Mouse (Mus musculus): ENCODE data around the gene Hoxb1. TPM values are rescaled to one million over a fixed set of nuclear protein-coding genes. Genes with fewer than 3 reads are reported as not detected.

Gene Hoxb1
- polyA plus RNA-seq, 1 experiment, result not detected

- Histone ChIP-seq H3K27me3 (ENCODE audit: control insufficient read depth, insufficient read depth, low read length) (no peaks in the 10 kb centered on the region; the same call in 1 of the 2 replicates), H3K4me1 (replicated peaks; ENCODE audit: control insufficient read depth, insufficient read depth, low read length) (no peaks in the 10 kb centered on the region), H3K4me3 (ENCODE audit: control insufficient read depth, insufficient read depth, low read length) (no peak overlapping the region), H3K36me3 (ENCODE audit: control insufficient read depth, insufficient read depth, low read length) (no peaks in the 10 kb centered on the region), H3K27ac (ENCODE audit: control insufficient read depth, insufficient read depth, low read length) (no peak overlapping the region)
- WGBS, result 89% methylated on average over 22 of the region's 22 CpGs
- no peak for TF ChIP-seq CTCF (IDR thresholded peaks at IDR 0.05; ENCODE audit: borderline replicate concordance, control insufficient read depth, extremely low read depth, insufficient read depth, low read length, poor library complexity)
- no peak for TF ChIP-seq POLR2A (IDR thresholded peaks at IDR 0.05; ENCODE audit: control insufficient read depth, extremely low read depth, insufficient read depth, low read length, poor library complexity)
- DNase-seq, result no peak
Measured at GRCm38 (mm10) chr11:96325747-96326212, 39.8 kb upstream of the Hoxb1 start.

GRCm38 (mm10) chr11:96326705-96327104, 38.8 kb upstream of the Hoxb1 start:
- Histone ChIP-seq H3K27me3 (ENCODE audit: control insufficient read depth, insufficient read depth, low read length) (no peaks in the 10 kb centered on the region; the same call in 1 of the 2 replicates), H3K4me3 (ENCODE audit: control insufficient read depth, insufficient read depth, low read length) (no peak overlapping the region), H3K4me1 (replicated peaks; ENCODE audit: control insufficient read depth, insufficient read depth, low read length) (no peaks in the 10 kb centered on the region), H3K27ac (ENCODE audit: control insufficient read depth, insufficient read depth, low read length) (no peak overlapping the region), H3K36me3 (ENCODE audit: control insufficient read depth, insufficient read depth, low read length) (no peaks in the 10 kb centered on the region)
- WGBS, result 93% methylated on average over 12 of the region's 12 CpGs
- DNase-seq, result no peak
- TF ChIP-seq CTCF (IDR thresholded peaks at IDR 0.05; ENCODE audit: borderline replicate concordance, control insufficient read depth, extremely low read depth, insufficient read depth, low read length, poor library complexity), result no peak

GRCm38 (mm10) chr11:96327122-96327521, 38.4 kb upstream of the Hoxb1 start:
- Histone ChIP-seq H3K4me3 (ENCODE audit: control insufficient read depth, insufficient read depth, low read length) (no peak overlapping the region), H3K4me1 (replicated peaks; ENCODE audit: control insufficient read depth, insufficient read depth, low read length) (no peaks in the 10 kb centered on the region), H3K27ac (ENCODE audit: control insufficient read depth, insufficient read depth, low read length) (no peak overlapping the region), H3K27me3 (ENCODE audit: control insufficient read depth, insufficient read depth, low read length) (no peaks in the 10 kb centered on the region; the same call in 1 of the 2 replicates), H3K36me3 (ENCODE audit: control insufficient read depth, insufficient read depth, low read length) (no peaks in the 10 kb centered on the region)
- no peak for DNase-seq
- TF ChIP-seq POLR2A (IDR thresholded peaks at IDR 0.05; ENCODE audit: control insufficient read depth, extremely low read depth, insufficient read depth, low read length, poor library complexity) (no peak), CTCF (IDR thresholded peaks at IDR 0.05; ENCODE audit: borderline replicate concordance, control insufficient read depth, extremely low read depth, insufficient read depth, low read length, poor library complexity) (no peak)
- 94% methylated on average over 7 of the region's 7 CpGs for WGBS

GRCm38 (mm10) chr11:96327750-96328149, 37.8 kb upstream of the Hoxb1 start:
- no peak overlapping the region for H3K4me3 ChIP-seq (ENCODE audit: control insufficient read depth, insufficient read depth, low read length)
- H3K4me1 ChIP-seq (replicated peaks; ENCODE audit: control insufficient read depth, insufficient read depth, low read length), result no peaks in the 10 kb centered on the region
- no peaks in the 10 kb centered on the region; the same call in 1 of the 2 replicates for H3K27me3 ChIP-seq (ENCODE audit: control insufficient read depth, insufficient read depth, low read length)
- TF ChIP-seq POLR2A (IDR thresholded peaks at IDR 0.05; ENCODE audit: control insufficient read depth, extremely low read depth, insufficient read depth, low read length, poor library complexity) (no peak), CTCF (IDR thresholded peaks at IDR 0.05; ENCODE audit: borderline replicate concordance, control insufficient read depth, extremely low read depth, insufficient read depth, low read length, poor library complexity) (no peak)
- WGBS, result 89% methylated on average over 5 of the region's 5 CpGs
- no peak for DNase-seq
- no peak overlapping the region for H3K27ac ChIP-seq (ENCODE audit: control insufficient read depth, insufficient read depth, low read length)
- no peaks in the 10 kb centered on the region for H3K36me3 ChIP-seq (ENCODE audit: control insufficient read depth, insufficient read depth, low read length)

- no peaks in the 10 kb centered on the region for H3K4me1 ChIP-seq (replicated peaks; ENCODE audit: control insufficient read depth, insufficient read depth, low read length)
- H3K27ac ChIP-seq (ENCODE audit: control insufficient read depth, insufficient read depth, low read length), result no peak overlapping the region
- no peak for TF ChIP-seq CTCF (IDR thresholded peaks at IDR 0.05; ENCODE audit: borderline replicate concordance, control insufficient read depth, extremely low read depth, insufficient read depth, low read length, poor library complexity)
- TF ChIP-seq POLR2A (IDR thresholded peaks at IDR 0.05; ENCODE audit: control insufficient read depth, extremely low read depth, insufficient read depth, low read length, poor library complexity), result no peak
- H3K36me3 ChIP-seq (ENCODE audit: control insufficient read depth, insufficient read depth, low read length), result no peaks in the 10 kb centered on the region
- 93% methylated on average over 8 of the region's 8 CpGs for WGBS
- H3K4me3 ChIP-seq (ENCODE audit: control insufficient read depth, insufficient read depth, low read length), result no peak overlapping the region
- no peaks in the 10 kb centered on the region; the same call in 1 of the 2 replicates for H3K27me3 ChIP-seq (ENCODE audit: control insufficient read depth, insufficient read depth, low read length)
- no peak for DNase-seq
Measured at GRCm38 (mm10) chr11:96328605-96329004, 36.9 kb upstream of the Hoxb1 start.

- H3K4me3 ChIP-seq (ENCODE audit: control insufficient read depth, insufficient read depth, low read length), result no peak overlapping the region
- H3K36me3 ChIP-seq (ENCODE audit: control insufficient read depth, insufficient read depth, low read length), result no peaks in the 10 kb centered on the region
- no peak for DNase-seq
- H3K4me1 ChIP-seq (replicated peaks; ENCODE audit: control insufficient read depth, insufficient read depth, low read length), result no peaks in the 10 kb centered on the region
- no peaks in the 10 kb centered on the region; the same call in 1 of the 2 replicates for H3K27me3 ChIP-seq (ENCODE audit: control insufficient read depth, insufficient read depth, low read length)
- no peak overlapping the region for H3K27ac ChIP-seq (ENCODE audit: control insufficient read depth, insufficient read depth, low read length)
- TF ChIP-seq CTCF (IDR thresholded peaks at IDR 0.05; ENCODE audit: borderline replicate concordance, control insufficient read depth, extremely low read depth, insufficient read depth, low read length, poor library complexity), result no peak
- TF ChIP-seq POLR2A (IDR thresholded peaks at IDR 0.05; ENCODE audit: control insufficient read depth, extremely low read depth, insufficient read depth, low read length, poor library complexity), result no peak
- WGBS, result 61% methylated on average over 8 of the region's 8 CpGs
Measured at GRCm38 (mm10) chr11:96332105-96332504, 33.4 kb upstream of the Hoxb1 start.

GRCm38 (mm10) chr11:96332618-96333032, 32.9 kb upstream of the Hoxb1 start:
- H3K4me1 ChIP-seq (replicated peaks; ENCODE audit: control insufficient read depth, insufficient read depth, low read length), result no peaks in the 10 kb centered on the region
- 71% methylated on average over 35 of the region's 35 CpGs for WGBS
- no peak for TF ChIP-seq CTCF (IDR thresholded peaks at IDR 0.05; ENCODE audit: borderline replicate concordance, control insufficient read depth, extremely low read depth, insufficient read depth, low read length, poor library complexity)
- no peak for TF ChIP-seq POLR2A (IDR thresholded peaks at IDR 0.05; ENCODE audit: control insufficient read depth, extremely low read depth, insufficient read depth, low read length, poor library complexity)
- no peaks in the 10 kb centered on the region for H3K36me3 ChIP-seq (ENCODE audit: control insufficient read depth, insufficient read depth, low read length)
- no peak overlapping the region for H3K27ac ChIP-seq (ENCODE audit: control insufficient read depth, insufficient read depth, low read length)
- H3K4me3 ChIP-seq (ENCODE audit: control insufficient read depth, insufficient read depth, low read length), result no peak overlapping the region
- H3K27me3 ChIP-seq (ENCODE audit: control insufficient read depth, insufficient read depth, low read length), result no peaks in the 10 kb centered on the region; the same call in 1 of the 2 replicates
- no peak for DNase-seq
